Mouse (Mus musculus): Measurements from ENCODE around the gene Fxyd2. TPM values are rescaled to one million over a fixed set of nuclear protein-coding genes. Genes with fewer than 3 reads are reported as not detected.

Fxyd2 gene
- polyA plus RNA-seq, 1 experiment: 0.64 TPM

DNA sequence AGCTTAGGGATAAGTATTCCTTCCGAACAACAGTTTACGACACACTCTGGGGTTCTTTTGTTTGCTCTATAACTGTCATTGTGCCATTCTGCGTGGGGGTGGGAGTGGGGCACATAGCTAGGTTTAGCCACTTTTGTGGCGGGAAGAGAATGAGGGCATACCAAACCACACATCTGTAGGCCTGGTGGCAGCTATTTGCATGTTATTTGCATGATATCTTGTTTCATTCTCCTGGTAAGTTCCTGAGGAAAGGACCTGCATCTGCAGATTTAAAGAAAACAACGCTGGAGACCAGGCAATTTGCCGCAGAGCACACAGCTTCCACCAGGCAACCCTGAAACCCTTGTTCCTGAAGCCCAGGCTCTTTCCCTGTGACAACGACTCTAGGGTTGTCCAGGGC, 57.7 kb downstream of the Fxyd2 start:
- no peak for TF ChIP-seq FLI1 (IDR thresholded peaks at IDR 0.05; ENCODE audit: low read length)
- TF ChIP-seq GATA1 (IDR thresholded peaks at IDR 0.05; ENCODE audit: borderline replicate concordance, low read length): no peak
- Histone ChIP-seq H3K36me3 (replicated peaks; ENCODE audit: low read length) (no peaks in the 10 kb centered on the region), H3K4me1 (no peaks in the 10 kb centered on the region), H3K9me3 (no peaks in the 10 kb centered on the region), H3K27me3 (replicated peaks) (peaks cover 75% of the 10 kb centered on the region), H3K4me3 (replicated peaks) (no peak overlapping the region)

DNA sequence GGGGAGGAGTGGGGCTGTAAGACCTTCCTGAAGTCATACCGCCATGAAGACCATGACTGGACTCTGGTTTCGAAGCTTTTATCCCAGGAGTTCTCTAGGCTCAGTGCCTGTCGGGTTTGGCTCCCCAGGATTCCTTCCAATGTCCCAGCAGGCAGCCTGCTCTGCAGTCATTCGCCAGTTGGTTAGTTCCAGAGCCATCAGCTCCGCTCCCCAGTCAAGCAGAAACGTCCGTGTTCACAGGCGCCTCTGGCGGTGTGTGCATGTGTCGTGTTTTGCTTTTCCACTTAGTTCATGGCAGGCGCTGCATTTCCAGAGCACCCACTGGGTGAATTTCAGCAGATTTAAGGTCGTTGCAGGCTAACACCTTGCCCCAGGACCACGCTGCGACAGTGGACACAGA, 58.9 kb downstream of the Fxyd2 start:
- Histone ChIP-seq H3K4me1 (no peaks in the 10 kb centered on the region), H3K9me3 (no peaks in the 10 kb centered on the region), H3K36me3 (replicated peaks; ENCODE audit: low read length) (no peaks in the 10 kb centered on the region), H3K27me3 (replicated peaks) (peaks cover 69% of the 10 kb centered on the region), H3K4me3 (replicated peaks) (no peak overlapping the region)
- TF ChIP-seq GATA1 (IDR thresholded peaks at IDR 0.05; ENCODE audit: borderline replicate concordance, low read length) (no peak), FLI1 (IDR thresholded peaks at IDR 0.05; ENCODE audit: low read length) (no peak)

Other genes with a start within 250 kb of the Fxyd2 start
- 0.13 TPM in 1 of 2 replicates, not detected in the other for gene BC049352, start 217.7 kb upstream of the Fxyd2 start, polyA plus RNA-seq (2012; ENCODE audit: insufficient read depth, low replicate concordance)
- not detected in 2 replicates for gene Tmprss4, start 195.6 kb upstream of the Fxyd2 start, polyA plus RNA-seq (2012; ENCODE audit: insufficient read depth, low replicate concordance)
- gene Il10ra, start 130.5 kb upstream of the Fxyd2 start, polyA plus RNA-seq (2012; ENCODE audit: insufficient read depth, low replicate concordance): 4.8 and 7.7 TPM in 2 replicates
- gene Tmprss13, start 80.6 kb upstream of the Fxyd2 start, polyA plus RNA-seq (2012; ENCODE audit: insufficient read depth, low replicate concordance): 0.02 TPM in 1 of 2 replicates, not detected in the other
- gene Fxyd6, start 29.5 kb upstream of the Fxyd2 start, polyA plus RNA-seq (2012; ENCODE audit: insufficient read depth, low replicate concordance): not detected in 2 replicates
- not detected in 2 replicates for gene Dscaml1, start 27.0 kb downstream of the Fxyd2 start, polyA plus RNA-seq (2012; ENCODE audit: insufficient read depth, low replicate concordance)

All from megakaryocyte, embryonic 14.5 days (primary cell).